In genomic region chr4:149875986-149876501, GRCm38 (mm10) we compare ENCODE assay signal across 10 mouse cellular contexts.
DNase-seq lines count a peak whose midpoint lies in the region; ATAC-seq lines count a peak whose summit lies in the region.
"Had no signal": no experiment of that assay in that cellular context is flagged by ENCODE, and none has a peak within 500 bp of the region (broad histone marks: within the 10 kb centered on the region; RNA-seq: fewer than 3 reads in every experiment).

No protein-coding gene starts in this region.

- intact Hi-C loops in gastrocnemius, postnatal 14 days (cut with DNase I; ENCODE audit: low total_unique reads), result no loop called here

- peaks cover 6% of the 10 kb centered on the region; the same call in 1 of the 2 replicates for H3K4me1 ChIP-seq in midbrain, embryonic 16.5 days (ENCODE audit: control insufficient read depth, insufficient read depth, low read length)

- H3K27ac ChIP-seq in midbrain, embryonic 16.5 days (ENCODE audit: low read length), result no peak overlapping the region

- H3K4me2 ChIP-seq in midbrain, embryonic 16.5 days (ENCODE audit: low read length), result no peak overlapping the region
- H3K4me2 ChIP-seq: lung, embryonic 14.5 days had no signal

- H3K4me3 ChIP-seq in midbrain, embryonic 16.5 days (ENCODE audit: low read depth, low read length), result no peak overlapping the region

- peak; percentile 45 to 65 for DNase-seq in gastrocnemius, adult 8-10 months (ENCODE audit: low spot score in 2 of 2)
- no peak for DNase-seq in gastrocnemius, postnatal 14 days
- peak; percentile 77 to 83 for DNase-seq in cerebellum, postnatal 25 days
- DNase-seq in gastrocnemius, postnatal 10 days, result peak; percentile 41
- no peak for DNase-seq in adrenal gland, postnatal 10 days
- DNase-seq in adrenal gland, postnatal 4 days (ENCODE audit: low spot score in 2 of 2), result no peak
- DNase-seq in kidney, postnatal 14 days, result no peak

- no peak overlapping the region for H3K9ac ChIP-seq in midbrain, embryonic 16.5 days (ENCODE audit: low read depth, low read length)
- H3K9ac ChIP-seq: lung, embryonic 14.5 days had no signal

- 0 out of 2 replicates have a peak, but pooled peaks have one; percentile 52 for ATAC-seq in midbrain, embryonic 16.5 days
- ATAC-seq: intestine, postnatal 0 days had no signal

- WGBS in midbrain, embryonic 16.5 days, result 42% methylated on average over 8 of the region's 8 CpGs

- H3K27me3 ChIP-seq in midbrain, embryonic 16.5 days (ENCODE audit: control insufficient read depth, insufficient read depth, low read depth, low read length), result no peaks in the 10 kb centered on the region

- H3K9me3 ChIP-seq in midbrain, embryonic 16.5 days (replicated peaks; ENCODE audit: control insufficient read depth, low read length, poor library complexity, severe bottlenecking), result no peaks in the 10 kb centered on the region

- H3K36me3 ChIP-seq in midbrain, embryonic 16.5 days (ENCODE audit: control insufficient read depth, insufficient read depth, low read length), result no peaks in the 10 kb centered on the region

Comparison
In these comparisons a context has a peak if more than half of its experiments do, and no peak if none do; other contexts are left out.
1. DNase-seq: peak in gastrocnemius, adult 8-10 months (2 of 2), cerebellum, postnatal 25 days (2 of 2) and gastrocnemius, postnatal 10 days (single experiment); none in gastrocnemius, postnatal 14 days (single experiment), adrenal gland, postnatal 10 days (single experiment), adrenal gland, postnatal 4 days (0 of 2) and kidney, postnatal 14 days (single experiment).